Mouse (Mus musculus) G1E (cell line): ENCODE results near the gene Cyp11a1.

Experiments used
- CTCF ChIP-seq: IDR thresholded peaks from 2 replicates; pipeline ENCODE4 v1.5.1; 2012; ENCODE audit warnings: low read depth, low read length, inconsistent platforms, mixed read lengths
- GATA1 ChIP-seq: IDR thresholded peaks from 2 replicates; pipeline ENCODE4 v1.6.1; 2012; ENCODE audit warnings: borderline replicate concordance, low read length, inconsistent platforms, mixed read lengths
- GATA2 ChIP-seq: IDR thresholded peaks from 2 replicates; pipeline ENCODE4 v1.6.1; 2012; ENCODE audit warnings: low read depth, low read length, inconsistent platforms, borderline replicate concordance
- POLR2AphosphoS5 ChIP-seq: IDR thresholded peaks from 2 replicates; pipeline ENCODE4 v1.6.1; 2012; ENCODE audit warnings: low read depth, low read length, inconsistent platforms; ENCODE audit not compliant: insufficient replicate concordance
- TAL1 ChIP-seq: conservative IDR thresholded peaks from 2 replicates; pipeline ENCODE4 v1.6.1; 2012; ENCODE audit warnings: low read depth, low read length, inconsistent platforms, mixed read lengths

- no peak for TF ChIP-seq GATA2
- TF ChIP-seq CTCF, result no peak
- TF ChIP-seq GATA1, result no peak
- TF ChIP-seq TAL1, result no peak
- TF ChIP-seq POLR2AphosphoS5, result no peak
Measured at GRCm38 (mm10) chr9:58054032-58054431, 47.8 kb downstream of the Cyp11a1 start.
